Mouse (Mus musculus): ENCODE measurements around the gene Prn.
A peak's percentile ranks its signal among the peaks of the same experiment; 100 is the strongest.

Gene Prn

DNA sequence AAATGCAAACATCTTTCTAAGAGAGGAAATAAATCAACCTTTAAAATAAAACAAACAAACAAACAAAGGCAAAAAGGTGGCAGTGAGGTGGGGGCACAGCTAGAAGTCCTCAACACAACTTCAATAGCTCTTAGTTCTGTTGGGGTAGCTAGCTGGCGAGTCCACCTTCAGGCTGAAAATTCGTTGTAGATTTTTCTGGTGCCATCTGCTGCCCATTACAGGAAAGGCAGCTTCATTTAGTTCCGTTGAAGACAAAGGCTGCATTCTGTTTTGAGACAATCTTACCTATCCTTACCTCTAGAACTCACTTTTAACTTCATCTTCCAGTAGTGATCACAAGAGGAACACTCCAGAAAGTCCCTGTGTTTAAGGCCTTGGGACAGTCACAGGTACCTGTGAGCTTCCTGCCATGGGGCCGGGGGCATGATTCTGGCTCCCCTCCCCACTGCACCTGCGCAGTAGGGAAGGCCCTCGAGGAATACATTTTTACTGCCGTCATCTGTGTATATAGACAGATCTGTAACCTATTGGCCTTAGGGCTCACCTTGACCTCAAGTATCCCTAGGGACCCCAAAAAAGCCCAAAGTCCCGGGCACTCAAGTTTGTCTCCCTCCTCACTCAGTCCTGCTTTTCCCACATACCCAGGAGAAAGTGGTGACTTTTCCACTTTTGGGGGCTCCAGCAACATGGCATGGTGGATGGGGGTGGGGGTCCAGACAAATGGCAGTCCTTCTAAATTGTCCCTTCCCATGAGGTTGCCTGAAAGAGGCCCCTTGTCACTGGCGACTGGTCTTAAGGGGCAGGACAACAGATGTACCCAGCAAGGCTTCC lies 40.2 kb downstream of the Prn start:
- peak; percentile 63 for DNase-seq

- no peak for DNase-seq
Observed at GRCm38 (mm10) chr2:131950598-131951095, 40.9 kb downstream of the Prn start, which contains the start of gene Prnd. Gene Prnd (plus strand): TSS chr2:131950861.

DNA sequence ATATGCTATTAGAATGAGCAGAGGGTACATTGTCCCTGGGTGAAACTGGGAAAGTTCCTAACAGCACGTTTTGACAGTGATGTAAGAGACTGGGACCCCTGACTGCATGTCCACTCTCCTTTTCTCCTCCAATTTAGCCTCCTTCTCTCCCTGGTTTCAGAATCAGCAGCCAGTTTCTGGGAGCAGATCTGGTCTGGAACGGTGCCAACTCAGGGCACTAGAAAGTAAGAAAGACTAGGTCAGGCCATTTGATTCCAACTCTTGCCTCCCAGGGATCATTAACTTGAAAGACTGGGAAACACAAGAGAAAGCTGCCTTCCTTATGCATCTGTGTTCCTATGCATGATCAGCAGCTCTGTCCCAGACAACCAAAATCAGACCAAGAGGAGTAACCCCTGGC lies 42.7 kb downstream of the Prn start:
- DNase-seq: no peak

DNA sequence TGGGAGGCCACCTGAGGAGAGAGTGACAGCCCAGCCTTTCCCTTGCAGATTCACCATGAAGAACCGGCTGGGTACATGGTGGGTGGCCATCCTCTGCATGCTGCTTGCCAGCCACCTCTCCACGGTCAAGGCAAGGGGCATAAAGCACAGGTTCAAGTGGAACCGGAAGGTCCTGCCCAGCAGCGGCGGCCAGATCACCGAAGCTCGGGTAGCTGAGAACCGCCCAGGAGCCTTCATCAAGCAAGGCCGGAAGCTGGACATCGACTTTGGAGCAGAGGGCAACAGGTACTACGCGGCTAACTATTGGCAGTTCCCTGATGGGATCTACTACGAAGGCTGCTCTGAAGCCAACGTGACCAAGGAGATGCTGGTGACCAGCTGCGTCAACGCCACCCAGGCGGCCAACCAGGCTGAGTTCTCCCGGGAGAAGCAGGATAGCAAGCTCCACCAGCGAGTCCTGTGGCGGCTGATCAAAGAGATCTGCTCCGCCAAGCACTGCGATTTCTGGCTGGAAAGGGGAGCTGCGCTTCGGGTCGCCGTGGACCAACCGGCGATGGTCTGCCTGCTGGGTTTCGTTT lies 43.3 kb downstream of the Prn start:
- no peak for DNase-seq

- DNase-seq: no peak
Observed at GRCm38 (mm10) chr2:131953711-131954110, 44.0 kb downstream of the Prn start.

- DNase-seq: no peak
Observed at GRCm38 (mm10) chr2:131954835-131955234, 45.1 kb downstream of the Prn start.

DNA sequence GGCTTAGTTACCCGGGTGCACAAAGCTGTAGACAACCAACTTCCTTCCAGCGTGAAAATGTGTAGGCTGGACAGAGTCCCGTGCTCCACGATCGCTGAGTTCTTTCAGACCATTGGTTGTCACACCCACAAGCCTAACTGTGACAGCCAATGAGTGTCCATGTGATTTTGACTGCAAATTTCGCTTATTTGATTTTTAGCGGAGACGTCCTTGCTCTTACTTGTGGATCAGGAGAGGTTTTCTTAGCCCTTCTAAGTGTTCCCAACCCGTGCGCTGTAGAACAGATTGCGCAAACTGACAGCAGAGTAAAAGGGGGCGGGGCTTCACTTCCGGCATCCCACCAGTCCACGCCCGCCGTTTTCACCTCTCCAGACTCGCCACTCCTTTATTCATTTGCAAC lies 45.5 kb downstream of the Prn start:
- DNase-seq: no peak

GRCm38 (mm10) chr2:131956336-131957256 lies 46.8 kb downstream of the Prn start:
- DNase-seq: no peak

- no peak for DNase-seq
Observed at GRCm38 (mm10) chr2:131957731-131958222, 48.0 kb downstream of the Prn start.

GRCm38 (mm10) chr2:131961671-131962070 lies 51.9 kb downstream of the Prn start:
- no peak for DNase-seq

DNA sequence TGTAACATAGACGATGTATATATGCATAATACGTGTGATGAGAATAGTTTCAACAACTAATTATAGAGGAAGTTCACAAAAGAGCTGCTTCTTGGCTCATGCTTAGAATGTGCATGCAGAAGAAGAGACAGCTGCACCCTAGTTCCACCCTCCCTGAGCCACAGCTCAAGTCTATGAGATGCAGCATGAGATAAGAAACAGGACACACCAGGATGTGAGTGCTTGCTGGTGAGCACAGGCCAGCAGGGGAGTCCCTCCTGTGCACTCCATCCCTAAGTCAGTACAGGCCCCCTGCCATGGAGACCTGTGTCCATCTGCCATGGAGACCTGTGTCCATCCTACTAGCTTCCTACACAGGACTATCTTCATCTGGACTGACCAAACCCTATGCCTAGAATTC lies 60.8 kb downstream of the Prn start:
- DNase-seq: no peak

GRCm38 (mm10) chr2:131971098-131971497 lies 61.3 kb downstream of the Prn start:
- DNase-seq: no peak

GRCm38 (mm10) chr2:131976663-131977062 lies 66.9 kb downstream of the Prn start:
- DNase-seq: no peak

DNA sequence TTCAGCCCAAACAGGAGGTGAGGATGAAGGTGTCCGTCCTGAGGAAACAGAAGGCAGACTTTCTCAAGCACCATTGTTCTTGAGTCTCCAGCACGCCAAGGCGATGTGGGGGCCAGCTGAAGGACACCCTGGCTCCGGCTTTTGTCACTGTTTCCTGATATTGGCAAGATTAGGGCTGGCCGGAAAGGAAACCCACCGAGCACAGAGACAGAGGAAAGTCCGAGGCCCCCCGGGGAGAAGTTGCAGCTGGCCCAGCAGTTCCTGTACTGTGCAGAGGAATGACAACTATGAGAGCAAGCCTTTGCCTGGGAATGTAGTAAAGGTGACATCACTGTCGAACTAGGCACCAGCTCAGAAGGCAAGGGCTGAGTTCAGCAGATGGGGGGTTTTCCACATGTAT lies 71.1 kb downstream of the Prn start:
- DNase-seq: no peak

DNA sequence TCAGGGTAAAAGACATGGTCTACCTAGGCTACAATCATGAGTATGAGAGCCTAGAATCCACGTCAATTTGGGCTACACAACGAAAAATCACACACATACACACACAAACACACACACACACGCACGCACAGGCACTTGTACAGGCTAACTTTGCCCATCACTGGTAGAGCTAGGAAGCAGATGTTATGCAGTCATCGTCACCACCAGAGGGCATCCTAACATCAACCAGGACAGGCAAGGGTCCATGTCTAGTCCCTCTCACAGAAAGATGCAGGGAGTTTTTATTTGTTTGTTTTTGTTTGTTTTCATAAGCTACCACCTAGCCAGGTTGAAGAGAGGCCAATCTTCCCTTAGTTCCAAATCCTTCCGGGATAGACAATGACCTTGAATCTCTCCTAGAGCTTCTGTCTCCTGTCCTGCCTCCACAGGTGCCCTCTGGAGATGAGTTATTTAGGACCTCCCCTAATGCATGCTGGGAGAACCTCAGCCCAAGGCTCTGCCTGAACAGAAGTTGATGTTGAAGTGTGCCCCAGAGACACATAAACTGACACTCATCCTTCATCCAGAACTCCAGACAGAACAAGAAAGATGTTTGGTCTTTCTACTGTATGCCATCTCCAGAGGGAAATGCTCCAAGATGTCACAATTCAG lies 72.9 kb downstream of the Prn start:
- peak; percentile 54 for DNase-seq

DNA sequence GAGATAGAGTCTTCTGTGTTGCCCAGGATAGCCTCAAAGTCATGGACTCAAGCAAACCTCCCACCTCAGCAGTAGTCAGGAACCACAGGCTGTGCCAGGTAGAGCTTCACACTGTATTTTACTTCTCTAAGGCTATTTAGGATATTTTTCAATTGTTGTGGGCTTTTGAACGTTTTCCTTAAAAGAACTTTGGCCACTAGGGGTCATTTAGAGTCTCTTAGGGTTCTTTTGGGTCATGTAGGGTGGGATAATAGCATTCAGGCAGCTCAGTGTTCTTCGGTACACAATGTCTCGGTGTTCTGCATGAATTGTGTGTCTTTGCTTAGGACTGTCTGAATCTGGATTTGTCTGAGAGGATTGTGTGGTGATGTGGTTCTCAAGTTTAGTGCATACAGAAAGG lies 78.2 kb downstream of the Prn start:
- no peak for DNase-seq

DNA sequence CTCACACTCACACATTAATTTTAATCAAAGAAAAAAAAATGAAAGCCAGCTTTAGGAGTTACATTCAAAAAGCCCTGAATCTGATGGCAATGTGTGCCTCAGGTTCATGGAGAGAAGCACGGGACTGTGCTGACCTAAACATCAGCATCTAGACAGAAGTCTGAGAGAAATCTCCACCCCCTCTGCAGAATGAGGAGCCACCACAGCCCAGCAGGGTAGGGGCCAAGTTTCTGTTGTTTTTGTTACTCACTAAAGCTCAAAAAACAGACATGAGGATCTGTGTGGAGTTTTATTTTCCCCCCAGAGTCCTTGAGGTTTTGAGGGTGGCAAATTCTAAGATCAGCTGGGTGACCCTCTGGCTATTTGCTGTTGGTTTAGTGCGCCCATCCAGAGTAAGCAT lies 78.8 kb downstream of the Prn start:
- no peak for DNase-seq

- DNase-seq: no peak
Observed at GRCm38 (mm10) chr2:131992487-131992886, 82.7 kb downstream of the Prn start.

- DNase-seq: no peak
Observed at GRCm38 (mm10) chr2:131993151-131993550, 83.4 kb downstream of the Prn start.

DNA sequence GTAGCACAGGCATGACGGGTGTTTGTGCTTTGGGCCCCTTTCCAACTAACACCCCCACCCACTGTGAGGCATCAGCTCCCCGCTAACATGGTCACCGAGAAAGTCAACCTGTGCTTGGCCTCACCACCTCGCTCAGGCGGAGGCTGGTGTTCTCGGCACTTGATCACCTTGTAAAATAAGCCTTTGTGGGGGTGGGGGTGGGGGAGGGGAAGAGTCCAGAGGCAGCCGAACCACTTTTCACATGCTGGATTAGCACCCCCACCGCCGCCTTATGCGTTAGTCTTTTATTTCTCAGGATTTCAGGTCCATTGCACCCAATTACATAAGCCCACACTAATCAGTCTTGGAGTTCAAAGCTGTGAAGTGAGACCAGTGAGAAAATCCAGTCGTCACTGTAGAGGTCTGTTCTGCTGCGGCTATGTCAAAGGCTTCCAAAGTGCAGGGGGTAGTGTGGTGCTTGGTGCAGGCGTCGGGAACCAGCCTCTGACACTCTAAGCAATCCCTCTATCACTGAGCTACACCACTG lies 83.9 kb downstream of the Prn start:
- DNase-seq: no peak

GRCm38 (mm10) chr2:131994971-131995370 lies 85.2 kb downstream of the Prn start:
- no peak for DNase-seq

DNA sequence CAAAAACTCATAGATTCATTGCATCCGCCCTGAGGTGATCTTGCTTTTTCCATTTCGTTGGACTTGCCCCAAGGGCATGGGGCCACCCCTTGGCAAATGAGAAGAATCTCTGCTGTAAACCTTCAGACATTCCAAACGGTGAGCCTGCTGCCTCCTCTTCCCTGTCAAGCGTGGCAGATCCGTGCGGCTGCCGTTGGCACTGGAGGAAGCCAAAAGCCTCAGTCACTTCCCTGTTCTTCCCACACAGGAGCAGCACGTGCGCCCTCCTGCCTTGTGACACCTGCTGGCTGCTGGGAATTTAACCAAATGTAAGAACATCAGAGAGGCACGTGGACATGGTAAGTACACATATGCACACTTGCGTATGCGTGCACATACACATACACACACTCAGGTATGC lies 86.0 kb downstream of the Prn start:
- peak; percentile 48 for DNase-seq

All from right cerebral cortex, postnatal 14 days (tissue).